Mouse (Mus musculus): ENCODE data around the gene Plagl1.
A peak's percentile ranks its signal among the peaks of the same experiment; 100 is the strongest.

Plagl1 gene

GRCm38 (mm10) chr10:13135751-13136150 lies 75.4 kb downstream of the Plagl1 start:
- no peak for DNase-seq

GRCm38 (mm10) chr10:13137906-13138305 lies 77.6 kb downstream of the Plagl1 start:
- DNase-seq: no peak

- DNase-seq: no peak
Observed at GRCm38 (mm10) chr10:13140434-13140833, 80.1 kb downstream of the Plagl1 start.

GRCm38 (mm10) chr10:13150435-13150834 lies 90.1 kb downstream of the Plagl1 start:
- DNase-seq: no peak

DNA sequence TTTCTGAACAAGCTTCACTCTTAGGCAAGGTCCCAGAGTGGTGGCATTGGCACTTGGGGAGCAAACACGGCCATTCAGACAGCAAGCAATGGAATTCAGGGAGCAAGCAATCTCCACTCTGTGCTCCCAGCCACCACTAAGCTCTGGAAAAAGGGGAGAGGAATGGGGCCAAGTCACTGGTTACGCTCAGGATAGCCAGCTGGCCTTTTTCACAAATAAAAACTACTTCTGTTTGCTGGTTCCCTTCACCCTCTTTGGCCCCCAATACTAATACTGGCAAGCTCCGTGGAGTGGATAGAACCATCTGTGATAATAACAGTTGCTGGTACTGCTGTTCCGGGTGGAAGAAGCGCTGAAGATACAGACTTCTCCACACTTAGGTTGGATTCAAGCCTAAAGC lies 91.0 kb downstream of the Plagl1 start:
- peak; percentile 39 for DNase-seq

DNA sequence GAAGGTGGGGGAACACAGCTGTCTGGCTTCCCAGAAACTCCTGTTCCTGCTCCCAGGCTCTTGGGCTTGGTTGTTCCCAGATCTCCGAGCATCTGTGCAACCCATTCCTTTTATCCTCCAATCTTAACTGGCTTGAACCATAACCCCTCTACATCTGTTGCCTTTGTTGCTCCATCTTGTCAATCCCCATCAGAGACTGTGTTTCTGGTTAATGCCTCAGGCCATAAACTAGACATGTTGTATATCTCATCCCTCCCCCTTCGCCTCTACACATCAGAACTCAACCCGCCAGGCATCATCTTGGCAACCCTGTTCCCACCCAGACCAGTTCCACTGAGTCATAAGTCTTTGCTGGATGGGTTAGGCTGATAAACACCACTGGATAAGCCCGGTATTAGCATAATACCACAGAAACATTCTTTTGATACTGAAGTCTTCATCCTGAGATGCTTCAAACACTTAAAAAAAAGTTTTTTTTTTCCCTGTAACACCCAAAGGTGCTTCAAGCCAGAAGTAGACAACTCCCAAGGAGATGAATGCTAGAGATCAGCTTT lies 92.6 kb downstream of the Plagl1 start:
- DNase-seq: no peak

DNA sequence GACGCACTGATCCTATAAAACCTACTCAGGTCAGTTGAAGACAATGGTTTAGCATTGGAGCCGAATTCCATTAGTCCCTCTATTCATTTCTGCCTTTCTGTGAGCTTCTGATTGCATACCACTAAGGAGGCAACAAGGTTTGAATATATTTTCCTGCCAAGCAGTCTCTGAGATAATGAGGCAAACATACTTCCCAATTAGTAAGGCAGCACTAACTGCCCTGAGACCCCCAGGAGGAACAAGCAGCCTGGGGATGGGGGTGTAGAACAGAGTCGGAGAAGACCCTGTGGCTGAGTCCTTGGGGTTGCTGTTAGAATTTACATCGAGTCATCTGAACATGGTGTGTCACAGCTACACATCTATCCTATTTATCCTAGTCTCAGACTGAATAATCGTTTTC lies 95.1 kb downstream of the Plagl1 start:
- DNase-seq: no peak

DNA sequence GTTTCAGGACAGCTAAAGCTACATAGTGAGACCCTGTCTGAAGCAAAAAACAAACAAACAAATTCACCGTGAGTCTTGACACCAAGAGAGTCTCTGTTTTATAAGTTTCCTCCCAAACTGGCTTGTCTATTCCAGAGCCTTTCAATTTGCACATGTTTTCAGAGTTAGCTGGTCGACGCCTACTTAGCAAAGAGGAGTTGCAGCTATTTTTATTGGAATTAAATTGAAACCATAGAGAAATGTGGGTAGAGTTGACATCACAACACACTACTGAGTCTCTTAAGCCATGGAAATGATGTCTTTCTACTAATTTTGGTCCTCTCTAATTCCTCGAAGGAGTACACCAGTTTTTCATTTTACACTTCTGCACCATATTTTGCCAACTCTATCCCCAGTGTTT lies 100.6 kb downstream of the Plagl1 start:
- DNase-seq: no peak

GRCm38 (mm10) chr10:13162031-13162430 lies 101.7 kb downstream of the Plagl1 start:
- no peak for DNase-seq

- no peak for DNase-seq
Observed at GRCm38 (mm10) chr10:13168461-13168860, 108.2 kb downstream of the Plagl1 start.

DNA sequence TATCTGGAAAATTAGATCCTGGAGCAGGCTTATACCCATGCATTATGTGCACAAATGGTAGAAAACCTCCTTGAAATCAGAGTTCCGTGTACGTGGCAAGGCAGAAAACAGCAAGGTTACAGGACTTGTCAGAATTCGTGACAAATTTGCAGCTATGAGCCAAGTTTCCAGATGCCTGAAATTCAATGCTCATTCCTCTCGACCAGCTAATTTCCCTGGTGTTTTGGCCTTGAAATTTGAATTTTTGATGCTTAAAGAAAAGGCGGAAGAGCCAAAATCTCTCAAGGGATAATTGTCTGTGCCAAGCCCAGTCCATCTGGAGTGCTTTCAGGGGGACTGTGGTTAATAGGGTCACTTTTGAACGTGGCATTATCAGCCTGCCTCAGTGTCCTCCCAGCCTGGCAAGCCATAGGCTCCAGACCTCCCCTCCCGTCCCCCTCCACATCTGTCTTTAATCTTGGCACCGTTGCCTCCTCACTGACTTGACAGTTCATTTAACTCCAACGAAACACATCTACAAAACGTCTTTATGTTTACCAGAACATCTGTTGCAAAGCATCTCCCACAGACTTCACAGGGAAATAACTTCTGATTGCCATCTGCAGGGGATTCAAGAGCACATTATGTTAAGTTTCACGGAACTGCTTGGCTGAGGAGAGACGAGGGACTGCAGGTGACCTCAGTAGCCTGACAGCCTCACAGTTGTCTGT lies 110.6 kb downstream of the Plagl1 start:
- DNase-seq: no peak

GRCm38 (mm10) chr10:13171461-13171860 lies 111.2 kb downstream of the Plagl1 start:
- DNase-seq: no peak

GRCm38 (mm10) chr10:13172798-13173221 lies 112.5 kb downstream of the Plagl1 start:
- no peak for DNase-seq

DNA sequence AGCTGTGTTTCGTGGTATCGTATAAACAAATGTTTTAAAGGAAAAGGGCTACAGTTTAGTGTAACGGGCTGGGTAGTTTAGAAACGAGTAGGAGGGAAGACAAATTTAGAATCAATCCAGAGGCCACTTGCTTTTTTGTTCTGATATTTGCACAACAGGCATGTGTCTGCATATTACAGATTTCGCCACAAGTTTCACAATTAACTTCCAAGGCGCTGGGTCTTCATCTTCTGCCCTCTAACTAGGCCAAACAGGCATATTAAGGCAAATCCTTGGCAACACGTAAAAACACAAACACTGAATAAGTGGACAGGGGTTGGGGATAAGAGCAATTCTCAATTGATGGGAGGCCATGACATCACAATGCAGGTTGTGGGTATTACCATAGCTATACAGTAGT lies 115.6 kb downstream of the Plagl1 start:
- no peak for DNase-seq

- DNase-seq: no peak
Observed at GRCm38 (mm10) chr10:13177973-13178624, 117.8 kb downstream of the Plagl1 start, which contains the start of gene Zc2hc1b. Gene Zc2hc1b (minus strand): TSS chr10:13178023.

- DNase-seq: no peak
Observed at GRCm38 (mm10) chr10:13180211-13180610, 119.9 kb downstream of the Plagl1 start.

Data from lung, postnatal 10 days (tissue).